Mouse (Mus musculus) erythroblast, embryonic 14.5 days (primary cell): ENCODE measurements around the gene Slc30a4.

ENCODE experiments used
- GATA1 ChIP-seq: IDR thresholded peaks from 2 replicates; pipeline ENCODE4 v1.6.1; 2012; ENCODE audit warnings: low read length, inconsistent platforms, mixed read lengths
- TAL1 ChIP-seq: IDR thresholded peaks from 3 replicates; pipeline ENCODE4 v1.6.1; 2012; ENCODE audit warnings: low read length, inconsistent platforms, mixed read lengths

- TF ChIP-seq GATA1 (no peak), TAL1 (no peak)
Observed at GRCm38 (mm10) chr2:122667856-122668255, 34.6 kb downstream of the Slc30a4 start.
